Mouse (Mus musculus): ENCODE results near the gene Cap2.

- no peak for TF ChIP-seq GATA1 (IDR thresholded peaks at IDR 0.05; ENCODE audit: low read length)
- TF ChIP-seq TAL1 (IDR thresholded peaks at IDR 0.05; ENCODE audit: low read length), result no peak
Measured at GRCm38 (mm10) chr13:46652671-46653070, 151.0 kb downstream of the Cap2 start.

All from erythroblast, embryonic 14.5 days (primary cell).